Mouse (Mus musculus) E14TG2a.4 (cell line): ENCODE measurements around the gene Schip1.

ENCODE experiments used
- CTCF ChIP-seq: conservative IDR thresholded peaks from 2 replicates; pipeline ENCODE4 v1.5.1; 2014; ENCODE audit warnings: low read length
- NANOG ChIP-seq: IDR thresholded peaks from 2 replicates; pipeline ENCODE4 v1.6.1; 2014; ENCODE audit warnings: borderline replicate concordance, low read length, mixed read lengths

DNA sequence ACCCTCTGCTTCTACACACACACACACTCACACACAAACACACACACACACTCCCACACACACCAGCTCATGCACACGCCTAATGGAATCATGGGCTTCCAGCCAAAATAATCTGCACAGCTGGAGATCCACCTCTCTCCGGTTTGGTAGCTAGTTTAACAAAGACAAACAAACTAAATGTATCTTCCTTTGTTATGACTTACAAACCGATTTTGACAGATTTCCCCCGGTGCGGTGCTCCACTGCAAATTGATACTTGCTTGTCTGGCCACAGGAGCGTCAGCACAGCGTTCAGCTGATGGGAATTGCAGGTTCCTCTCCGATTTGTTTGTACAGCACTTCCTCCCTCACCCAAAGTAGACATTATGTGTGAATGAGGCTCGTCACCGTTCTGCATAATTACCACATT, 310.5 kb downstream of the Schip1 start:
- TF ChIP-seq CTCF: no peak
- no peak for TF ChIP-seq NANOG
